Mouse (Mus musculus) heart, postnatal 0 days (tissue): Measurements from ENCODE around the gene Coro2b.

Source experiments
- CTCF ChIP-seq: IDR thresholded peaks from 2 replicates; pipeline ENCODE4 v1.5.1; 2016; ENCODE audit warnings: antibody characterized with exemption, control low read depth, low read depth
- EP300 ChIP-seq: IDR thresholded peaks from 2 replicates; pipeline ENCODE4 v1.6.1; 2016; ENCODE audit warnings: antibody characterized with exemption, low read depth

DNA sequence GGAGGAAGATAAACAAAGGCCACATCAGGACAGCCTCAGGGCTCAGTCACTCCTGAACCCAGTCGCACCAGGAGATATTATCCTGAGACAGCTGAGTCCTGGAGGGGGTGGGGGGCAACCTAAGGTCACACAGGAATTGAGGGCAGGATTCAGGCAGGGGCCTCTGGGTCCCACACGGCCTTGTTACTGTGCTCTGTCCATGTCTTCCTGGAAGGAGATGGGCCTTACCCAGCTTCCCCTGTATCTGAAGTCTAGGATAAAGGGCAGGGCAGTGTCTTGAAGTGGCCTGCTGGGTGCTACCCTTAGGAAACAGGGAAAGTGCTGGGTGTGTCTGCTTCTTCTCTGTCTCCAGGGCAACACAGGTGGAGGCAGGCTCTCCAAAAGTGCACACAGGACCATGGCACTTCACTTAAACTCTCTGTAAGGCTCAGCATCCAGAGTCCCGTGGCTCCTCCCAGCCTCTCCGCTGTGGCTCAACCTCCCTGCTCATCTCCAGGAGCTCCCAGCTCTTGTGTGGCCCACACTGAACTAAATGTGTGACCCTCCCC lies 12.0 kb downstream of the Coro2b start:
- TF ChIP-seq CTCF: no peak
- TF ChIP-seq EP300: no peak
